Mouse (Mus musculus): ENCODE data around the gene Hivep1. TPM values are rescaled to one million over a fixed set of nuclear protein-coding genes. Genes with fewer than 3 reads are reported as not detected.

Gene Hivep1
- polyA plus RNA-seq, 1 experiment from 2014 or later: 16.8 TPM

DNA sequence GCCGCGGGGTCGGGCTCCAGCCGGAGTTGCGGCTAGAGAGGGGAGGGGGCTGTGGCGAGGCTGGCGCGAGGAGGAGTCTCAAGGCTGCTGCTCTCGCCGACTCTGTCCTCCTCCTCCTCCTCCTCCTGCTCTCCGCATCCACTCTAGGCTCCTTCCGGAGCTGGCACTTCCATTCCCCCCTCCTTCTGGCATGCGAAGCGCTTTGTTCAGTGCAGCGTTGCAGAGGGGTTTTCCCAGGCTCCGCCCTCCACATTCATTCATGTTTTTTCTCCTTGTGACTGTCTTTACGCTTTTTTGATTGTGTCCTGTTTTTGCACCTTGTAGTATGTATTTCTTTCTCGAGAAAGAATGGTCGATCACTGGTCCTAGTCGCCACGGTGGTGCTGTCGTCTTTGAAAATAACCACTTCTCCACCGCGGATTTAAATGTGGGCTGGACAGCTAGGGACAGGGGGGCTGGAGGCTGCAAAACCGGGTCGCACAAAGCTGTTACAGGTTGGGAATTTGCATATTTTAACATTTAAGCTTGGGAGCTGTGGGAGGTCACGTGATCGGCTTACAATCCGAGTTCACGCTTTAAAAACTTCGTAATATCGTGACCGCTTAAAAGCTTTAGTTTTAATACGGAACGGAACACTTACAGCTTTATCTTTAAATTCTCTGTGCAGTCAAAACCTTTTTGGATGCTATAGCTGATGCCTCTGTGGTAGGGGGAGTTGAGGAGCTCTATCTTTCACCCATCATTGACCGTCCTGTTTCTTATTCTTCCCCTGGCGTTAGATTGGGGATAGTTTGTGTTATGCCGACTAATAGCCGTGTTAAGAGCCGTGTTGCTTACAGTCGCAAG is 1.1 kb downstream of the Hivep1 start:
- WGBS: under 1% methylated on average over 37 of the region's 41 CpGs
- peaks cover 21% of the 10 kb centered on the region for H3K36me3 ChIP-seq (ENCODE audit: poor library complexity, severe bottlenecking)
- H3K4me2 ChIP-seq: peak overlapping the region; percentile 85
- no peaks in the 10 kb centered on the region for H3K27me3 ChIP-seq
- peaks cover 39% of the 10 kb centered on the region for H3K4me1 ChIP-seq
- H3K4me3 ChIP-seq: peak overlapping the region; percentile 90
- peak; percentile 86 for ATAC-seq
- H3K9ac ChIP-seq: peak overlapping the region; percentile 94
- H3K9me3 ChIP-seq (replicated peaks): no peaks in the 10 kb centered on the region
- H3K27ac ChIP-seq: peak overlapping the region; percentile 99

DNA sequence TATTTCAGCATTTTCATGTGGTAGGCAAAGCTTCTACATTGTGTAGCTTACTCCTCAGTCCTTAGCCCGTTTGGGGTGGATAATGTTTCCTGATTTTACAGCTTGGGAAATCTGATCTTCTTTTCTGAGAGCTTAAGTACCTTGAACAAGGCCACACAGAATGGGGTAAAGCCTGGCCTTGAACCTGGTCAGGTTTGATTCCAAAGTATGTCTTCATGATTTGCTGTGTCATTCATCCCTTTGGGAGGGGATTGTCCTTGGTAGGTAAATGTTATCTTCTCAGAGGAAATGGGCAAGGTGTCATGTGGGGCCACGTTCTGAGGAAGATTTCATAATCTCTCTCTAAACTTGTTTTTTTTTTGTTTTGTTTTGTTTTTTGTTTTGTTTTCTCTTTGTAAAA is 1.8 kb downstream of the Hivep1 start:
- Histone ChIP-seq H3K36me3 (ENCODE audit: poor library complexity, severe bottlenecking) (peaks cover 21% of the 10 kb centered on the region), H3K9ac (peak overlapping the region; percentile 94), H3K27me3 (no peaks in the 10 kb centered on the region), H3K4me1 (peaks cover 39% of the 10 kb centered on the region), H3K4me2 (peak overlapping the region; percentile 85), H3K4me3 (peak overlapping the region; percentile 90), H3K27ac (0 out of 2 replicates have a peak overlapping the region, but pooled peaks have one; percentile 99), H3K9me3 (replicated peaks) (no peaks in the 10 kb centered on the region)
- ATAC-seq: no peak
- WGBS: 35% methylated on average over 2 of the region's 2 CpGs

DNA sequence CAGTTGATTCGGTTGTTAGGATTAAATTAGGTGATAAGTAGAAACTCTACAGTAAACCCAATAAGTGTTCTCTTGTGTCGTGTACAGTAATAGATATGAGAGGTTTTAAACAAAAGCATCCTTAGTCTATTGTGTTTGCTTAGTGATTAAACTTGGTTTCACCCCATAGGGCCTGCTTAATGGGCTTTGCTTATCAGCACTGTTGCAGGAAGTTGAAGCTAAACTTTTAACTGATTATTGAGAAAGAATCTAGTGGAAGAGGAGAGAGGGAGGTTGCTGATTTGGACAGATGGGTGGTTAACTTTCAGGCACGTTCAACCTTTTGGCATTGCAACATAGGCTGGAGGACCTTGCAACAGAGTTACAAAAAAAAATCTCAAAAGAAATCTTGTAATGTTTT is 2.3 kb downstream of the Hivep1 start:
- Histone ChIP-seq H3K36me3 (ENCODE audit: poor library complexity, severe bottlenecking) (peaks cover 22% of the 10 kb centered on the region), H3K9me3 (replicated peaks) (no peaks in the 10 kb centered on the region), H3K9ac (no peak overlapping the region), H3K4me2 (no peak overlapping the region), H3K27ac (no peak overlapping the region), H3K27me3 (no peaks in the 10 kb centered on the region), H3K4me3 (no peak overlapping the region), H3K4me1 (peaks cover 35% of the 10 kb centered on the region)
- WGBS: 57% methylated on average over 3 of the region's 3 CpGs
- no peak for ATAC-seq

DNA sequence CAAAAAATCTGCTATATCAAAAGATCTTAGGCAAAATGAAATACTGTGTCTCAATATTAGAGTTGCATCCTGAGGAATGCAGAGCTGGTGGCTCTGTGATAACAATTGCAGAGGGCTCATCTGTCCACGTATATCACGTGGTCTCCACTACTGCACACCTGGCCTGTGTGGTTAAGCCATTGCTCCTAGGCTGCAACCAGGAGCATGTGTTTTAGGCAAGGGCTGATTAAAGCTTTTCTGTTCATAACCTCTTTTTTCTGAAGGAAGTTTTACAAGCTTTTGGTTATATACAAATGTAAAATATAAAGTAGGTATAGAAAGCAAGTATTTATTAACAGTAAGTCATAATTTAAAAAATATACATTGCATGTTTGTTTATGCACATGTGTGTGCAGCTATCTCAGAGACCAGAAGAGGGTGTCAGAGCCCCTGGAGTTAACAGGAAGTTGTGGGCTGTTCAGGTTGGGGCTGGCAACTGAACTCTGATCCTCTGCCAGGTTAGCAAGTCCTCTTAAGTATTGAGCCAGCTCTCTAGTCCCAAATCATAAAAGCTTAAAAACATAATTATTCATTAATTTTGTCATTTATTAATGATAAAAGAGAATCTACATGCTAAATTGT is 5.0 kb downstream of the Hivep1 start:
- Histone ChIP-seq H3K9ac (no peak overlapping the region), H3K27ac (no peak overlapping the region; the same call in 1 of the 2 replicates), H3K9me3 (replicated peaks) (no peaks in the 10 kb centered on the region), H3K27me3 (no peaks in the 10 kb centered on the region), H3K4me1 (peaks cover 21% of the 10 kb centered on the region), H3K36me3 (ENCODE audit: poor library complexity, severe bottlenecking) (peaks cover 44% of the 10 kb centered on the region), H3K4me2 (no peak overlapping the region), H3K4me3 (no peak overlapping the region)
- 94% methylated on average over 2 of the region's 2 CpGs for WGBS
- no peak for ATAC-seq

- no peak overlapping the region for H3K4me2 ChIP-seq
- 94% methylated on average over 10 of the region's 10 CpGs for WGBS
- peaks cover 53% of the 10 kb centered on the region for H3K36me3 ChIP-seq (ENCODE audit: poor library complexity, severe bottlenecking)
These were observed 9.2 kb downstream of the Hivep1 start for GRCm38 (mm10) chr13:42060846-42061630.

DNA sequence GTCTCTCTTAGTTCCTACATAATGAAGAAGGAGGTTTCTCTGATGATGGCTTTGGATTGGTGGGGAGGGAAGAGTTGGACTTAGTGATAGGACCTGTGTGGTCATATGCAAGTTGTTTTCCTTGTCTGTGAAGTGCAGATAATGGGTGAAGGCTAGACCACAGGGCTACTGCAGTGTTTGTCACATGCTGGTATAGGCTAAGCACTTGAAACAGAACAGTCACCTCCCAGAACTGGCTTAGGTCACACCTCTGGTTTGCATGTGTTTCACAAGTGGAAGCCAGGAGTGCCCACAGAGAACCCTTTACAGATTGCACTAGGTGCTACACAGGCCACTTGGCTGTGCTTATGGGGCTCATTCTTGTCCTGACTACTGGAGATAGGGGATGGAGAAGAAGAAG is 12.4 kb downstream of the Hivep1 start:
- Histone ChIP-seq H3K4me1 (no peaks in the 10 kb centered on the region), H3K4me3 (no peak overlapping the region), H3K9me3 (replicated peaks) (no peaks in the 10 kb centered on the region), H3K9ac (no peak overlapping the region), H3K4me2 (no peak overlapping the region), H3K27ac (no peak overlapping the region), H3K36me3 (ENCODE audit: poor library complexity, severe bottlenecking) (peaks cover 48% of the 10 kb centered on the region), H3K27me3 (no peaks in the 10 kb centered on the region)
- no peak for ATAC-seq

More at GRCm38 (mm10) chr13:42060846-42061630, 9.2 kb downstream of the Hivep1 start:
- H3K27me3 ChIP-seq: no peaks in the 10 kb centered on the region
- no peak for ATAC-seq
- H3K4me3 ChIP-seq: no peak overlapping the region
- no peak overlapping the region for H3K9ac ChIP-seq
- no peaks in the 10 kb centered on the region for H3K9me3 ChIP-seq (replicated peaks)
- no peaks in the 10 kb centered on the region for H3K4me1 ChIP-seq
- H3K27ac ChIP-seq: no peak overlapping the region

GRCm38 (mm10) chr13:42070236-42070635 is 18.4 kb downstream of the Hivep1 start:
- Histone ChIP-seq H3K9ac (no peak overlapping the region), H3K9me3 (replicated peaks) (no peaks in the 10 kb centered on the region), H3K4me3 (no peak overlapping the region), H3K36me3 (ENCODE audit: poor library complexity, severe bottlenecking) (peaks cover 36% of the 10 kb centered on the region), H3K4me2 (no peak overlapping the region), H3K4me1 (no peaks in the 10 kb centered on the region), H3K27me3 (no peaks in the 10 kb centered on the region), H3K27ac (no peak overlapping the region)
- 81% methylated on average over 4 of the region's 4 CpGs for WGBS
- no peak for ATAC-seq

GRCm38 (mm10) chr13:42071011-42071410 is 19.2 kb downstream of the Hivep1 start:
- Histone ChIP-seq H3K27me3 (no peaks in the 10 kb centered on the region), H3K27ac (no peak overlapping the region), H3K9ac (no peak overlapping the region), H3K4me2 (no peak overlapping the region), H3K4me1 (no peaks in the 10 kb centered on the region), H3K9me3 (replicated peaks) (no peaks in the 10 kb centered on the region), H3K36me3 (ENCODE audit: poor library complexity, severe bottlenecking) (peaks cover 36% of the 10 kb centered on the region), H3K4me3 (no peak overlapping the region)
- 86% methylated on average over 6 of the region's 6 CpGs for WGBS
- no peak for ATAC-seq

GRCm38 (mm10) chr13:42073285-42073684 is 21.5 kb downstream of the Hivep1 start:
- WGBS: 89% methylated on average over 6 of the region's 6 CpGs
- H3K4me3 ChIP-seq: no peak overlapping the region
- no peak overlapping the region for H3K9ac ChIP-seq
- H3K9me3 ChIP-seq (replicated peaks): no peaks in the 10 kb centered on the region
- H3K27ac ChIP-seq: no peak overlapping the region
- peaks cover 42% of the 10 kb centered on the region for H3K36me3 ChIP-seq (ENCODE audit: poor library complexity, severe bottlenecking)
- H3K4me1 ChIP-seq: no peaks in the 10 kb centered on the region
- H3K4me2 ChIP-seq: no peak overlapping the region
- no peak for ATAC-seq
- H3K27me3 ChIP-seq: no peaks in the 10 kb centered on the region

GRCm38 (mm10) chr13:42075546-42075945 is 23.7 kb downstream of the Hivep1 start:
- Histone ChIP-seq H3K4me3 (no peak overlapping the region), H3K9me3 (replicated peaks) (no peaks in the 10 kb centered on the region), H3K4me1 (no peaks in the 10 kb centered on the region), H3K27ac (no peak overlapping the region), H3K9ac (no peak overlapping the region), H3K27me3 (no peaks in the 10 kb centered on the region), H3K4me2 (no peak overlapping the region), H3K36me3 (ENCODE audit: poor library complexity, severe bottlenecking) (peaks cover 44% of the 10 kb centered on the region)
- ATAC-seq: no peak
- 95% methylated on average over 5 of the region's 5 CpGs for WGBS

DNA sequence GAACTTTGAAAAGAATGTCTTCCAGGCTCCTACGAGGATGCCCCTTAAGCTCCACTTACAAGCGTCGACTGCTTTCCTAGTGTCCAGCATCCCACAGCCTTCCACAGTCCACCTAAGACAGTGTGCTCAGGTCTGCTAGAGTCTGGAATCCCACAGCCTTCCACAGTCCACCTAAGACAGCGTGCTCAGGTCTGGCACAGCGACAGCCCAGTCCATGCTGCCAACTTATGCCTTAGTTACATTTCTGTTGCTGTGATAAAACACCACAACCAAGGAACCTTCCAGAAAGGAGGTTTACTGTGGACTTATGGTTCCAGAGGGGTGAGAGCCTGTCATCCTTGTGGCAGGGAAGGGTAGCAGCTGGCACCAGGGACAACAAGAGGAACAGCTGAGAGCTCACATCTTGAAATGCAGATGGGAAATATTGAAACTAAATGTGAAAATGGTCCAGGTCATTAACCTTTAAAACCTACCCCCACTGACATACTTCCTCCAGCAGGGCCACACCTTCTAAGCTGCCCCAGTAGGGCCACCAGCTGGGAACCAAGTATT is 25.0 kb downstream of the Hivep1 start:
- H3K9ac ChIP-seq: no peak overlapping the region
- peaks cover 39% of the 10 kb centered on the region for H3K36me3 ChIP-seq (ENCODE audit: poor library complexity, severe bottlenecking)
- no peaks in the 10 kb centered on the region for H3K9me3 ChIP-seq (replicated peaks)
- no peaks in the 10 kb centered on the region for H3K27me3 ChIP-seq
- no peak overlapping the region for H3K4me2 ChIP-seq
- no peak overlapping the region for H3K4me3 ChIP-seq
- H3K27ac ChIP-seq: no peak overlapping the region
- ATAC-seq: no peak
- no peaks in the 10 kb centered on the region for H3K4me1 ChIP-seq
- 95% methylated on average over 5 of the region's 5 CpGs for WGBS

DNA sequence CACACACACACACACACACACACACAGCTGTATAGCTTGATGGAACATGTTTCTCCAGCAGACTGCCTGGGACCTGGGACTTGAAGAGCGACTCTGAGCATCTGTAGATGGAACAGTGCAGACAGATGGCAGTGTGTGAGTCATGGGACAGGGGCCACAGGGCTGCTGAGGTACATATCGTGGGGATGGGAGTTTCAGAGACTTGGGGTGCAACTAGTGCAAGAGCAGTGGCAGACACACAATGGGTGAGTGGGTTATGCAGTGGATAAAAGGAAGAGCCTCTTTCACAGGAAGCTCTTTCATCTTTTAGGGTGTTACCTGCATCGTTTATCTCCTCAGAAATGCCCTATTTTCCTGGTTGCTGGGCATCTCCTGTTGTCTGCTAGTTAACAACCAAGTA is 25.8 kb downstream of the Hivep1 start:
- Histone ChIP-seq H3K4me3 (no peak overlapping the region), H3K27ac (no peak overlapping the region), H3K9me3 (replicated peaks) (no peaks in the 10 kb centered on the region), H3K4me2 (no peak overlapping the region), H3K36me3 (ENCODE audit: poor library complexity, severe bottlenecking) (peaks cover 40% of the 10 kb centered on the region), H3K9ac (no peak overlapping the region), H3K4me1 (no peaks in the 10 kb centered on the region), H3K27me3 (no peaks in the 10 kb centered on the region)
- no peak for ATAC-seq
- WGBS: 86% methylated on average over 3 of the region's 3 CpGs

All from forebrain, embryonic 13.5 days (tissue).